Mouse (Mus musculus) liver, embryonic 14.5 days (tissue): ENCODE measurements at regions not wholly inside any gene's neighbourhood (a gene's known extent, or its start where the extent isn't known, plus 50 kb on each side); places are given as distances from the start of the nearest gene placed in this dataset.

Experiments used
- CTCF ChIP-seq: IDR thresholded peaks from 2 replicates; pipeline ENCODE4 v1.5.1; 2016; ENCODE audit warnings: antibody characterized with exemption, low read depth, control low read depth
- EP300 ChIP-seq: IDR thresholded peaks from 2 replicates; pipeline ENCODE4 v1.6.1; 2016; ENCODE audit warnings: antibody characterized with exemption, low read depth

DNA sequence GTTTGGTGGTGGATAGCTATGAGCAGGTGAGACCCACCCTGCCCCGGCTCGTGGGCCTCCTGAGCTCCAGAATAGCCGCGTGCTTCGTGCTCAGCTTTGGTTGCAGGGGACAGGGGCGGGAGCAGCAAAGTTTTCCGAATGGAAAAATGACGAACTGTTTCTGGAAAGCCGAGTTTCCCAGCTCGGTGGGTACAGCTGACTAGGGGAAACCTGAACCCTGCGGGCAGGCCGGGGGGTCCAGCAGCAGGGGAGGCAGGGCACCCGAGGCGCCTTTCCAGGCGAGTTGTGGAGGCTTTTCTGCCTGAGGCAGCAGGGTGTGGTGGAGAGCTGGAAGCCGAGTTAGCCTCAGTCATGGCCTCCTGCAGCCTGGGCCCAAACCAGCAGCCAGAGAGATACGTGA lies 88.8 kb upstream of the 1600014C23Rik start:
- TF ChIP-seq CTCF (no peak), EP300 (no peak)
